Mouse (Mus musculus) G1E (cell line): ENCODE measurements around the gene Cyp39a1.

Experiments used
- CTCF ChIP-seq: IDR thresholded peaks from 2 replicates; pipeline ENCODE4 v1.5.1; 2012; ENCODE audit warnings: low read depth, low read length, inconsistent platforms, mixed read lengths
- GATA1 ChIP-seq: IDR thresholded peaks from 2 replicates; pipeline ENCODE4 v1.6.1; 2012; ENCODE audit warnings: borderline replicate concordance, low read length, inconsistent platforms, mixed read lengths
- POLR2AphosphoS5 ChIP-seq: IDR thresholded peaks from 2 replicates; pipeline ENCODE4 v1.6.1; 2012; ENCODE audit warnings: low read depth, low read length, inconsistent platforms; ENCODE audit not compliant: insufficient replicate concordance
- TAL1 ChIP-seq: conservative IDR thresholded peaks from 2 replicates; pipeline ENCODE4 v1.6.1; 2012; ENCODE audit warnings: low read depth, low read length, inconsistent platforms, mixed read lengths

- no peak for TF ChIP-seq CTCF
- no peak for TF ChIP-seq GATA1
- no peak for TF ChIP-seq TAL1
- no peak for TF ChIP-seq POLR2AphosphoS5
Observed at GRCm38 (mm10) chr17:43630427-43630760, 36.8 kb upstream of the Cyp39a1 start.
